Mouse (Mus musculus): ENCODE measurements around the gene Pmfbp1.

Gene Pmfbp1

GRCm38 (mm10) chr8:109591367-109591766 lies 97.5 kb downstream of the Pmfbp1 start:
- DNase-seq (ENCODE audit: low spot score): no peak

GRCm38 (mm10) chr8:109592164-109592563 lies 98.3 kb downstream of the Pmfbp1 start:
- no peak for DNase-seq (ENCODE audit: low spot score)
